Mouse (Mus musculus) forebrain, embryonic 13.5 days (tissue): ENCODE measurements around the gene Palld. TPM values are rescaled to one million over a fixed set of nuclear protein-coding genes. Genes with fewer than 3 reads are reported as not detected.

ENCODE experiments used
- ATAC-seq: fragments of 200-750 bp; cut with Nextera tagmentation; 2 replicates; pipeline ENCODE4 v1.8.0; 2017
- H3K27ac ChIP-seq: fragments of 300-500 bp; sonication (generic); 2 replicates; pipeline ENCODE4 v1.5.1; 2015; ENCODE audit warnings: inconsistent platforms, mild to moderate bottlenecking, moderate library complexity
- H3K27me3 ChIP-seq: fragments of 300-500 bp; sonication (generic); 2 replicates; pipeline ENCODE4 v1.6.1; 2015; ENCODE audit warnings: mild to moderate bottlenecking, inconsistent platforms
- H3K36me3 ChIP-seq: fragments of 300-500 bp; sonication (generic); 2 replicates; pipeline ENCODE4 v1.6.1; 2015; ENCODE audit warnings: mild to moderate bottlenecking, inconsistent platforms; ENCODE audit not compliant: poor library complexity, severe bottlenecking
- H3K4me1 ChIP-seq: fragments of 300-500 bp; sonication (generic); 2 replicates; pipeline ENCODE4 v1.6.1; 2015; ENCODE audit warnings: inconsistent platforms
- H3K4me2 ChIP-seq: fragments of 300-500 bp; sonication (generic); 2 replicates; pipeline ENCODE4 v1.6.1; 2015; ENCODE audit warnings: inconsistent platforms, mild to moderate bottlenecking, moderate library complexity
- H3K4me3 ChIP-seq: fragments of 300-500 bp; sonication (generic); 2 replicates; pipeline ENCODE4 v1.5.1; 2015; ENCODE audit warnings: mild to moderate bottlenecking, inconsistent platforms
- H3K9ac ChIP-seq: fragments of 300-500 bp; sonication (generic); 2 replicates; pipeline ENCODE4 v1.6.1; 2015; ENCODE audit warnings: mild to moderate bottlenecking, inconsistent platforms
- H3K9me3 ChIP-seq: fragments of 300-500 bp; sonication (generic); replicated peaks from 2 replicates; pipeline ENCODE4 v1.6.1; 2016; ENCODE audit warnings: inconsistent platforms
- WGBS: fragments of 180-500 bp; shearing (Covaris S2); methylation state at CpG from one replicate; pipeline ENCODE4 v1.1.7; 2015; 5-methylcytosine and 5-hydroxymethylcytosine counted together
- polyA plus RNA-seq: library from polyadenylated mRNA; unstranded; fragments of >200 nt; fragmentation: Nextera tagmentation; extraction: Ambion mirVana; gene quantifications from 2 replicates; pipeline ENCODE4 v1.2.1, GENCODE M21; 2015

The Palld gene
- polyA plus RNA-seq, 1 experiment from 2014 or later, result 30.2 TPM

- 87% methylated on average over 7 of the region's 7 CpGs for WGBS
- Histone ChIP-seq H3K9me3 (no peaks in the 10 kb centered on the region), H3K27me3 (no peaks in the 10 kb centered on the region), H3K36me3 (no peaks in the 10 kb centered on the region), H3K4me3 (no peak overlapping the region), H3K4me1 (peaks cover 15% of the 10 kb centered on the region), H3K4me2 (no peak overlapping the region), H3K9ac (no peak overlapping the region), H3K27ac (no peak overlapping the region)
- no peak for ATAC-seq
Measured at GRCm38 (mm10) chr8:61611077-61611476, 291.4 kb downstream of the Palld start.

GRCm38 (mm10) chr8:61610546-61610945, 291.9 kb downstream of the Palld start:
- Histone ChIP-seq H3K9me3 (no peaks in the 10 kb centered on the region), H3K36me3 (no peaks in the 10 kb centered on the region), H3K27me3 (no peaks in the 10 kb centered on the region), H3K27ac (no peak overlapping the region), H3K4me1 (peaks cover 18% of the 10 kb centered on the region), H3K9ac (no peak overlapping the region), H3K4me3 (no peak overlapping the region), H3K4me2 (no peak overlapping the region)
- 84% methylated on average over 5 of the region's 5 CpGs for WGBS
- ATAC-seq, result no peak

GRCm38 (mm10) chr8:61607463-61607813, 295.1 kb downstream of the Palld start:
- Histone ChIP-seq H3K27ac (peak overlapping the region; percentile 79), H3K9ac (no peak overlapping the region), H3K36me3 (no peaks in the 10 kb centered on the region), H3K9me3 (no peaks in the 10 kb centered on the region), H3K27me3 (no peaks in the 10 kb centered on the region), H3K4me2 (peak overlapping the region; percentile 36; the same call in 1 of the 2 replicates), H3K4me1 (peaks cover 18% of the 10 kb centered on the region), H3K4me3 (no peak overlapping the region)
- ATAC-seq, result no peak
- WGBS, result 16% methylated on average over 6 of the region's 6 CpGs

- ATAC-seq, result peak; percentile 92
- Histone ChIP-seq H3K27me3 (no peaks in the 10 kb centered on the region), H3K36me3 (no peaks in the 10 kb centered on the region), H3K4me3 (no peak overlapping the region), H3K4me1 (peaks cover 18% of the 10 kb centered on the region), H3K27ac (peak overlapping the region; percentile 79), H3K9me3 (no peaks in the 10 kb centered on the region), H3K4me2 (peak overlapping the region; percentile 36), H3K9ac (no peak overlapping the region)
- 12% methylated on average over 8 of the region's 8 CpGs for WGBS
Measured at GRCm38 (mm10) chr8:61606795-61607462, 295.6 kb downstream of the Palld start.

- no peak overlapping the region for H3K4me2 ChIP-seq
- 94% methylated on average over 2 of the region's 2 CpGs for WGBS
- H3K4me1 ChIP-seq, result peaks cover 18% of the 10 kb centered on the region
- H3K27me3 ChIP-seq, result no peaks in the 10 kb centered on the region
- ATAC-seq, result no peak
- no peak overlapping the region for H3K4me3 ChIP-seq
- no peaks in the 10 kb centered on the region for H3K36me3 ChIP-seq
- no peak overlapping the region for H3K9ac ChIP-seq
- H3K27ac ChIP-seq, result no peak overlapping the region
- H3K9me3 ChIP-seq, result no peaks in the 10 kb centered on the region
Measured at GRCm38 (mm10) chr8:61604871-61605270, 297.6 kb downstream of the Palld start.

- WGBS, result 65% methylated on average over 3 of the region's 3 CpGs
Measured at GRCm38 (mm10) chr8:61596889-61597288, 305.6 kb downstream of the Palld start.

GRCm38 (mm10) chr8:61591446-61591845, 311.0 kb downstream of the Palld start:
- Histone ChIP-seq H3K27me3 (no peaks in the 10 kb centered on the region), H3K4me2 (peak overlapping the region; percentile 71), H3K4me3 (peak overlapping the region; percentile 57), H3K27ac (peak overlapping the region; percentile 44), H3K9ac (peak overlapping the region; percentile 67; the same call in 1 of the 2 replicates), H3K4me1 (peaks cover 25% of the 10 kb centered on the region), H3K36me3 (no peaks in the 10 kb centered on the region), H3K9me3 (no peaks in the 10 kb centered on the region)
- ATAC-seq, result peak; percentile 40
- 1% methylated on average over 8 of the region's 8 CpGs for WGBS

More at GRCm38 (mm10) chr8:61596889-61597288, 305.6 kb downstream of the Palld start:
- Histone ChIP-seq H3K4me2 (no peak overlapping the region), H3K4me3 (no peak overlapping the region), H3K4me1 (peaks cover 5% of the 10 kb centered on the region), H3K9ac (no peak overlapping the region), H3K27ac (no peak overlapping the region), H3K36me3 (no peaks in the 10 kb centered on the region), H3K9me3 (no peaks in the 10 kb centered on the region), H3K27me3 (no peaks in the 10 kb centered on the region)
- ATAC-seq, result no peak

- H3K4me2 ChIP-seq, result peak overlapping the region; percentile 71
- under 1% methylated on average over 35 of the region's 35 CpGs for WGBS
- no peaks in the 10 kb centered on the region for H3K27me3 ChIP-seq
- peak overlapping the region; percentile 67 for H3K9ac ChIP-seq
- no peaks in the 10 kb centered on the region for H3K9me3 ChIP-seq
- peak; percentile 93 for ATAC-seq
- H3K36me3 ChIP-seq, result no peaks in the 10 kb centered on the region
- H3K4me3 ChIP-seq, result peak overlapping the region; percentile 57
- H3K4me1 ChIP-seq, result peaks cover 25% of the 10 kb centered on the region
- H3K27ac ChIP-seq, result peak overlapping the region; percentile 44
Measured at GRCm38 (mm10) chr8:61590551-61591431, 311.7 kb downstream of the Palld start.

- ATAC-seq, result peak; percentile 34
- Histone ChIP-seq H3K9ac (peak overlapping the region; percentile 51), H3K4me1 (peaks cover 25% of the 10 kb centered on the region), H3K4me2 (peak overlapping the region; percentile 71), H3K27me3 (no peaks in the 10 kb centered on the region), H3K9me3 (no peaks in the 10 kb centered on the region), H3K36me3 (no peaks in the 10 kb centered on the region), H3K4me3 (peak overlapping the region; percentile 57), H3K27ac (no peak overlapping the region)
- WGBS, result 1% methylated on average over 11 of the region's 11 CpGs
Measured at GRCm38 (mm10) chr8:61589972-61590391, 312.5 kb downstream of the Palld start.

- Histone ChIP-seq H3K36me3 (no peaks in the 10 kb centered on the region), H3K4me3 (no peak overlapping the region), H3K9ac (no peak overlapping the region), H3K27ac (no peak overlapping the region), H3K4me1 (peaks cover 25% of the 10 kb centered on the region), H3K4me2 (no peak overlapping the region), H3K27me3 (no peaks in the 10 kb centered on the region), H3K9me3 (no peaks in the 10 kb centered on the region)
- no peak for ATAC-seq
- WGBS, result 82% methylated on average over 1 of the region's 1 CpGs
Measured at GRCm38 (mm10) chr8:61588336-61588735, 314.2 kb downstream of the Palld start.

- Histone ChIP-seq H3K4me2 (no peak overlapping the region), H3K27me3 (no peaks in the 10 kb centered on the region), H3K36me3 (no peaks in the 10 kb centered on the region), H3K9me3 (no peaks in the 10 kb centered on the region), H3K4me3 (no peak overlapping the region), H3K9ac (no peak overlapping the region), H3K27ac (no peak overlapping the region), H3K4me1 (peaks cover 25% of the 10 kb centered on the region)
- WGBS, result 73% methylated on average over 3 of the region's 3 CpGs
- ATAC-seq, result no peak
Measured at GRCm38 (mm10) chr8:61587731-61588130, 314.8 kb downstream of the Palld start.

GRCm38 (mm10) chr8:61586529-61586928, 316.0 kb downstream of the Palld start:
- H3K4me1 ChIP-seq, result peaks cover 16% of the 10 kb centered on the region
- 95% methylated on average over 3 of the region's 3 CpGs for WGBS
- H3K36me3 ChIP-seq, result no peaks in the 10 kb centered on the region
- no peak for ATAC-seq
- H3K4me3 ChIP-seq, result no peak overlapping the region
- H3K4me2 ChIP-seq, result no peak overlapping the region
- H3K9ac ChIP-seq, result no peak overlapping the region
- no peaks in the 10 kb centered on the region for H3K9me3 ChIP-seq
- H3K27ac ChIP-seq, result no peak overlapping the region
- no peaks in the 10 kb centered on the region for H3K27me3 ChIP-seq
